ENCODE assay signal across 34 mouse cellular contexts in genomic region chr10:41380466-41380865, GRCm38 (mm10).
A peak's percentile ranks its signal among the peaks of the same experiment; 100 is the strongest.
DNase-seq lines count a peak whose midpoint lies in the region; ATAC-seq and TF ChIP-seq lines count a peak whose summit lies in the region.
"Had no signal": no experiment of that assay in that cellular context is flagged by ENCODE, and none has a peak within 500 bp of the region (broad histone marks: within the 10 kb centered on the region; RNA-seq: fewer than 3 reads in every experiment).

No protein-coding gene starts in this region.

- H3K4me3 ChIP-seq in hindbrain, postnatal 0 days (ENCODE audit: low read length), result no peak overlapping the region
- H3K4me3 ChIP-seq in hindbrain, embryonic 11.5 days (ENCODE audit: low read depth, low read length), result no peak overlapping the region
- H3K4me3 ChIP-seq in ES-E14 (ENCODE audit: insufficient read depth in 1 of 2, low read depth in 1 of 2, low read length in 2 of 2, poor library complexity in 1 of 2, severe bottlenecking in 1 of 2), result peak overlapping the region in 1 of 2 experiments; percentile 3; a peak in 1 of 4 replicates
- H3K4me3 ChIP-seq in neural tube, embryonic 15.5 days (replicated peaks), result no peak overlapping the region
- H3K4me3 ChIP-seq: embryonic facial prominence, embryonic 13.5 days; forebrain, embryonic 10.5 days; forebrain, embryonic 15.5 days; gastrocnemius, adult 2 months; heart, adult 2 months; heart, embryonic 13.5 days; hindbrain, embryonic 15.5 days; limb, embryonic 10.5 days; limb, embryonic 15.5 days; liver, embryonic 13.5 days; midbrain, embryonic 10.5 days had no signal

- no peak for ATAC-seq in hindbrain, postnatal 0 days
- no peak for ATAC-seq in hindbrain, embryonic 11.5 days (ENCODE audit: low FRiP score)
- no peak for ATAC-seq in megakaryocyte, adult 5-6 weeks (ENCODE audit: poor library complexity, severe bottlenecking)
- no peak for ATAC-seq in neural tube, embryonic 15.5 days (ENCODE audit: low FRiP score)
- ATAC-seq: forebrain, embryonic 15.5 days; midbrain, embryonic 16.5 days had no signal

- no peaks in the 10 kb centered on the region for H3K36me3 ChIP-seq in hindbrain, postnatal 0 days (ENCODE audit: insufficient read depth, low read length)
- H3K36me3 ChIP-seq in hindbrain, embryonic 11.5 days (ENCODE audit: control insufficient read depth, insufficient read depth, low read length), result no peaks in the 10 kb centered on the region
- no peaks in the 10 kb centered on the region for H3K36me3 ChIP-seq in ES-E14 (ENCODE audit: control insufficient read depth, insufficient read depth, low read length, poor library complexity, severe bottlenecking)
- H3K36me3 ChIP-seq in neural tube, embryonic 15.5 days, result no peaks in the 10 kb centered on the region
- H3K36me3 ChIP-seq: embryonic facial prominence, embryonic 13.5 days; forebrain, embryonic 10.5 days; forebrain, embryonic 15.5 days; heart, embryonic 13.5 days; hindbrain, embryonic 15.5 days; limb, embryonic 10.5 days; limb, embryonic 15.5 days; liver, embryonic 13.5 days; midbrain, embryonic 10.5 days had no signal

- H3K27me3 ChIP-seq in hindbrain, postnatal 0 days (ENCODE audit: insufficient read depth, low read length), result no peaks in the 10 kb centered on the region
- H3K27me3 ChIP-seq in hindbrain, embryonic 11.5 days (ENCODE audit: control insufficient read depth, insufficient read depth, low read length), result no peaks in the 10 kb centered on the region
- H3K27me3 ChIP-seq in neural tube, embryonic 15.5 days (replicated peaks), result no peaks in the 10 kb centered on the region
- H3K27me3 ChIP-seq: CH12.LX; embryonic facial prominence, embryonic 13.5 days; forebrain, embryonic 15.5 days; heart, embryonic 13.5 days; hindbrain, embryonic 15.5 days; limb, embryonic 15.5 days; liver, embryonic 13.5 days had no signal

- no peak overlapping the region for H3K9ac ChIP-seq in hindbrain, postnatal 0 days (replicated peaks; ENCODE audit: low read length)
- H3K9ac ChIP-seq in hindbrain, embryonic 11.5 days (ENCODE audit: low read depth, low read length), result no peak overlapping the region
- H3K9ac ChIP-seq in ES-E14 (ENCODE audit: insufficient read depth, low read depth, low read length, poor library complexity, severe bottlenecking), result no peak overlapping the region
- H3K9ac ChIP-seq in neural tube, embryonic 15.5 days (replicated peaks), result no peak overlapping the region
- H3K9ac ChIP-seq: embryonic facial prominence, embryonic 13.5 days; forebrain, embryonic 15.5 days; heart, embryonic 13.5 days; hindbrain, embryonic 15.5 days; limb, embryonic 15.5 days; liver, embryonic 13.5 days; lung, embryonic 14.5 days had no signal

- H3K4me1 ChIP-seq in hindbrain, postnatal 0 days (ENCODE audit: insufficient read depth, low read length), result no peaks in the 10 kb centered on the region
- no peaks in the 10 kb centered on the region for H3K4me1 ChIP-seq in hindbrain, embryonic 11.5 days (replicated peaks; ENCODE audit: control insufficient read depth, insufficient read depth, low read length)
- H3K4me1 ChIP-seq in ES-E14 (ENCODE audit: control insufficient read depth in 2 of 2, insufficient read depth in 2 of 2, low read length in 2 of 2, poor library complexity in 1 of 2), result no peaks in the 10 kb centered on the region; a peak in 1 of 4 replicates
- no peaks in the 10 kb centered on the region for H3K4me1 ChIP-seq in neural tube, embryonic 15.5 days
- H3K4me1 ChIP-seq: embryonic facial prominence, embryonic 13.5 days; forebrain, embryonic 15.5 days; heart, embryonic 13.5 days; hindbrain, embryonic 15.5 days; limb, embryonic 10.5 days; limb, embryonic 15.5 days; liver, embryonic 13.5 days; midbrain, embryonic 10.5 days had no signal

- in situ Hi-C loops in ES-E14 (cut with MboI; ENCODE audit: low sequenced_read_pairs in 2 of 2, unreplicated experiment in 2 of 2), result no loop called here

- no peak overlapping the region for H3K27ac ChIP-seq in hindbrain, postnatal 0 days
- H3K27ac ChIP-seq in hindbrain, embryonic 11.5 days (ENCODE audit: low read depth, low read length), result no peak overlapping the region
- H3K27ac ChIP-seq in ES-E14 (ENCODE audit: insufficient read depth, low read depth, low read length, poor library complexity, severe bottlenecking), result no peak overlapping the region
- H3K27ac ChIP-seq in neural tube, embryonic 15.5 days (replicated peaks), result no peak overlapping the region
- H3K27ac ChIP-seq: embryonic facial prominence, embryonic 13.5 days; forebrain, embryonic 10.5 days; forebrain, embryonic 15.5 days; gastrocnemius, adult 2 months; heart, adult 2 months; heart, embryonic 13.5 days; hindbrain, embryonic 15.5 days; limb, embryonic 10.5 days; limb, embryonic 15.5 days; liver, embryonic 13.5 days; midbrain, embryonic 10.5 days; stomach, postnatal 0 days had no signal

- 76% methylated on average over 12 of the region's 12 CpGs for WGBS in hindbrain, postnatal 0 days
- WGBS in hindbrain, embryonic 11.5 days, result 67% methylated on average over 12 of the region's 12 CpGs
- WGBS in neural tube, embryonic 15.5 days, result 81% methylated on average over 12 of the region's 12 CpGs

- no peak overlapping the region for H3K4me2 ChIP-seq in hindbrain, postnatal 0 days (ENCODE audit: low read depth, low read length)
- H3K4me2 ChIP-seq in hindbrain, embryonic 11.5 days (replicated peaks; ENCODE audit: low read depth, low read length), result no peak overlapping the region
- no peak overlapping the region for H3K4me2 ChIP-seq in neural tube, embryonic 15.5 days
- H3K4me2 ChIP-seq: embryonic facial prominence, embryonic 13.5 days; forebrain, embryonic 15.5 days; heart, embryonic 13.5 days; hindbrain, embryonic 15.5 days; limb, embryonic 15.5 days; liver, embryonic 13.5 days; lung, embryonic 14.5 days had no signal

- no peak for DNase-seq in hindbrain, postnatal 0 days (ENCODE audit: low spot score)
- DNase-seq in hindbrain, embryonic 11.5 days (ENCODE audit: low spot score), result no peak
- DNase-seq in thymus, postnatal 14 days, result peak; percentile 9
- no peak for DNase-seq in thymus, postnatal 0 days (ENCODE audit: low spot score)
- DNase-seq in ES-E14 (ENCODE audit: low read depth, low spot score), result peak; percentile 62
- DNase-seq in testis, postnatal 14 days (ENCODE audit: low spot score), result peak; percentile 21
- DNase-seq: adrenal gland, postnatal 25 days; cerebellum, adult 11-12 months; cerebellum, adult 9-11 months; gastrocnemius, adult 2 months; gastrocnemius, postnatal 36 days; heart, adult 2 months; heart, postnatal 10 days; kidney, adult 18-20 months; kidney, postnatal 4 days; layer of hippocampus, adult 9-11 months; liver, embryonic 13.5 days; lung, embryonic 14.5 days; lung, postnatal 14 days; right cerebral cortex, adult 18-20 months; right cerebral cortex, postnatal 4 days had no signal

- H3K9me3 ChIP-seq in hindbrain, postnatal 0 days (ENCODE audit: low read length), result no peaks in the 10 kb centered on the region
- H3K9me3 ChIP-seq in hindbrain, embryonic 11.5 days (ENCODE audit: control insufficient read depth, low read length), result no peaks in the 10 kb centered on the region
- H3K9me3 ChIP-seq in ES-E14 (ENCODE audit: control insufficient read depth, insufficient read depth, low read depth, low read length), result no peaks in the 10 kb centered on the region
- H3K9me3 ChIP-seq in neural tube, embryonic 15.5 days (replicated peaks), result no peaks in the 10 kb centered on the region
- H3K9me3 ChIP-seq: embryonic facial prominence, embryonic 13.5 days; forebrain, embryonic 10.5 days; forebrain, embryonic 15.5 days; heart, embryonic 13.5 days; hindbrain, embryonic 15.5 days; limb, embryonic 10.5 days; limb, embryonic 15.5 days; liver, embryonic 13.5 days; midbrain, embryonic 10.5 days had no signal

- 0 out of 2 replicates have a peak, but pooled peaks have one; percentile 3 for TF ChIP-seq CTCF in hindbrain, postnatal 0 days (IDR thresholded peaks at IDR 0.05; ENCODE audit: low read depth)

TF ChIP-seq in ES-E14, 5 proteins besides CTCF, POLR2A, EP300 and RAD21:
- TF ChIP-seq MAFK (IDR thresholded peaks at IDR 0.05; ENCODE audit: insufficient read depth, low read depth, low read length) (no peak), ZNF384 (IDR thresholded peaks at IDR 0.05; ENCODE audit: low read depth, low read length) (no peak), HCFC1 (IDR thresholded peaks at IDR 0.05; ENCODE audit: borderline replicate concordance, insufficient read depth, low read length) (no peak), CHD2 (IDR thresholded peaks at IDR 0.05; ENCODE audit: low read depth, low read length) (no peak), ZC3H11A (IDR thresholded peaks at IDR 0.05; ENCODE audit: borderline replicate concordance, low read depth, low read length) (no peak)

Comparison
In these comparisons a context has a peak if more than half of its experiments do, and no peak if none do; other contexts are left out.
1. DNase-seq: peak in thymus, postnatal 14 days (single experiment), ES-E14 (single experiment) and testis, postnatal 14 days (single experiment); none in hindbrain, postnatal 0 days (single experiment), hindbrain, embryonic 11.5 days (single experiment) and thymus, postnatal 0 days (single experiment).